Mouse (Mus musculus): Measurements from ENCODE around the gene Islr2.

The Islr2 gene

DNA sequence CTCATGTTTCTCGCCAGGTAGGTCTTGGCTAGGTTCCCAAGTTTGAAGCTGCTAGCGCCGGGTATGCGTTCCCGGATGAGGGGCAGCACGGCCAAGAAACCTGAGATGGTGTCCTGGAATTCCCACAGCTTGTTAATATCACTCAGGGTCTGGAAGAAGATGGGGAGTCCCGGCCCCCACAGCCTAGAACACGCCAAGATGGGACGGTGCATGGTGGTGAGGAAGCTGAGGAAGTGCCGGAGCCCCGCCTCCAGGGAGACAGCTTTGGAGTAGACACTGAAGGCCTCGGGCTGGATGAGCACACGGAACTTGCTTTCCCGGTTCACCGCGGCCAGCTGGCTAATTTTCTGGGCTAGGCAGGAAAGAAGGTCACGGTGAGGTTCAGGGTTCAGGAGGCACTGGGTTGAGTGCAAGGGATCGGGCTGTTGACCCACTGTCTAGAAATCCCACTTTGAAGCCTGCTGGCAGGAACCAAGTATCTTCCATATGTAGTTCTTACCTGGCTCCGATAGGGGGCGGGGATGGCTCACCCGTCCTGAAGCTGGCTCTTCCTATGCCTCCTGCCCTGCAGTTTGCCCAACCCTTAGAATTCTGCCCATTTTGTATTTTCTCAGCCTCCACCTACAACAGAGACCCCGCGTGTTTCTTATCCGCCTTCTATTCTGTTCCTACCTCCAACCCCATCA lies 16.2 kb upstream of the Islr2 start:
- DNase-seq, result peak; percentile 59 to 72

DNA sequence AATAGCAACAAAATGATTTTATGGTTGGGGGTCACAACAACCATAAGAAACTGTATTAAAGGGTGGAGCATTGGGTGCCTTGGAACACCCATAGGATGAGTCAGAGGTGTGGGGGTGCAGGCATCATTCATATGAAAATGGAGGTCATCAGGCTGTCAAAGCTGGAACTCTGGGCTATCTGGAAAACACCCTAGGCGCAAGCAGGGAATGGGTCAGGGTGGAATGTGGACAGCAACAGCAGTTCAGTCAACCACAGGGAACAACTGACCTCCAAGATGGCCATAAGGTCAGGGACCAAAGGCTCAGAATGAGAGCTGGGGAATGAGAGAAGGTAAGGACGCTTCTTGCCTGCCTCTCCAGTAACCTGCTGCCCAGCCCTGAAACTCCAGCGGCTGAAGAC lies 14.4 kb upstream of the Islr2 start:
- DNase-seq, result no peak

DNA sequence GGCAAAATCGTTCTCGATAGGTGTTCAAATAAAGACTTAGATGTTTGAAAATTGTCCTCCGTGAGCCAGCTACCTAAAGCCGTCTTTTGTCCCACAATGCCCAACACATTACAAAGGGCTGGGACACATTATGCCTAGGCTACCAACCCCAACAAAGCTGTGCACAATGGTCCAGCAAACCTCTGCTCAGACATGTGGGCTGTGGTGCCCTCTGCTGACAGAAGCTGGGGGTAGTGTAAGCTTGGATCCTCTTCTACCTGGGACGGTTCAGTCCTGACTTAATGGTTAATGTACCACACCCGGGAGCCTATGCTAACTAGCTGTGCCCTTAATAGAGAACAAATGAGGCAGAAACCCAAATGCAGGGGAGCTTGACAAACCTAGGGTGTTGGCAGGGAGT lies 12.3 kb upstream of the Islr2 start:
- peak; percentile 79 to 81 for DNase-seq

DNA sequence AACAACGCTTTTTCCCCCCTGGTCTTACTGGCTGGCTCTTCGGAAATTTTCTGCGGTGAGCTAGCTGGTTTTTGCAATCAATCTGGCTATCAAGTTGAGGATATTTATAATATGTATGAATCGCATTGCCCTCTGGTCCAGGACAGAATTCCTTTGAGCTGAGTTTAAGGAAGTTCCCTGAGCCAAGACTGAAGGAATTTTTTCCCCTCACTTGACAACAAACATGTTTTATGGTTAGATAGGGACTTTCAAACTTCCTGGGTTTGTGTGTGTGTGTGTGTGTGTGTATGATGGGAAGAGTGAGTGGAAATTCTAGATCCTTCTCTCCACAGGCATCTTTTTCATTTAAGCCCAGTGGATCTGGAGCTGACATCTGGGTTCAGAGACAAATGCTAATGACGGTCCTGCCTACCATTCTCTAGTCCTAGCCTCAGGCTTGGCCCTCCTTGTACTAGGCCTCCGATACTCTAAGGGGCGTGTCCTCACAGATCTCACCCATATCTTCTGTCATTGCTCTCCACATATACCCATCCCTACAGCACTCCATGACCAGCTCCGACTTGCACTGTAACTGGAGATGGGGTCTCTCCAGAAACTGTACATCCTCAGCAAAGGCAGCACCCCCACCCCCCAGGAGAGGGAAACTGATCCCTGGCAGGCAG lies 10.5 kb upstream of the Islr2 start:
- DNase-seq, result peak; percentile 55 to 62

GRCm38 (mm10) chr9:58213865-58214264 lies 9.7 kb upstream of the Islr2 start:
- DNase-seq, result peak; percentile 28 to 57

GRCm38 (mm10) chr9:58213377-58213776 lies 9.3 kb upstream of the Islr2 start:
- DNase-seq, result no peak

GRCm38 (mm10) chr9:58210304-58210627 lies 6.1 kb upstream of the Islr2 start:
- no peak for DNase-seq

GRCm38 (mm10) chr9:58209462-58210303 lies 5.6 kb upstream of the Islr2 start:
- DNase-seq, result no peak

DNA sequence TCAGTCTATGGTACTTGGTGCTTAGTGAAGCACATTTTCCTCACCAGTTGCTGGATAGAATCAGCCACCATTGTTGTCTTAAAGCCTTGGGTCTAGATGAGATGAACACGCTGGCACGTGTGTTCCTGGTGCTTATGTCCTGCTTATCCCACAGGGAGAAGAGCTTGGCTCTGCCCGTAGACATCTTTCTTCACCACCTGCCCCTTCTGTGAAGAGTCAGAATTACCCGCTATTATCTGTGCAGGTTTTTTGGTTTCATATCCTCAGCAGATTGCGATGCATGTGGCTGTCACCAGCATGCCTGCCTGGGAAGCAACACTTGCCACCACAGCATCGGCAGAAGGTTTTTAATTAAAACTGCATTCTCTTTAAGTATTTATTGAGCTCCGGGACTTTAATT lies 1.9 kb upstream of the Islr2 start:
- DNase-seq, result no peak

DNA sequence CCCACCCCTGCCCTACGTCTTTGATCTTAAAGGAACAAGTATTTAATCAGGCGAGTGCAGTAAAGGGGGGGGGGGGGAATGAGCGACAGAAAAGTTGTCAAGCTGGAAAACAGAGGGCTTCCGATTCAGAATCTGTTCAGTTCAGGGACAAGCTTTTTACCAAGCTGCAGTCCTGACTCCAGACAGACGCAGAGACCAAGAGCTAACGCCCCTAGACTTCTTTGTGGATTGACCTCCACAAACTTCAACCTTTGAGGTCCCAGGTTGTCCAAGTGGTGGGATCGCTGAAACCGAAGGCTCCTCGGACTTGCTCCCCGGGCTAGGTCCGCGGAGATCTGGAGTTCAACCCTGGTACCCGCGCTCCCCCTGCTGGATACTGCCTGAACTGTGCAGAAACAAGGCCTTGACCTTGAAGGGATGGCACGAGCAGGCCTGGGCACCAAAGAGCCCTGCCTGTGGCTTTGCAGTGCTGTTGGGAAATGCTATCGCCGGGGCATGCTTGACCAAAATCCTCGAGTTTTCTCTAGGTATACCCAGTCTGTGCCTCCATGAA lies 405 bp upstream of the Islr2 start:
- peak; percentile 96 to 98 for DNase-seq

DNA sequence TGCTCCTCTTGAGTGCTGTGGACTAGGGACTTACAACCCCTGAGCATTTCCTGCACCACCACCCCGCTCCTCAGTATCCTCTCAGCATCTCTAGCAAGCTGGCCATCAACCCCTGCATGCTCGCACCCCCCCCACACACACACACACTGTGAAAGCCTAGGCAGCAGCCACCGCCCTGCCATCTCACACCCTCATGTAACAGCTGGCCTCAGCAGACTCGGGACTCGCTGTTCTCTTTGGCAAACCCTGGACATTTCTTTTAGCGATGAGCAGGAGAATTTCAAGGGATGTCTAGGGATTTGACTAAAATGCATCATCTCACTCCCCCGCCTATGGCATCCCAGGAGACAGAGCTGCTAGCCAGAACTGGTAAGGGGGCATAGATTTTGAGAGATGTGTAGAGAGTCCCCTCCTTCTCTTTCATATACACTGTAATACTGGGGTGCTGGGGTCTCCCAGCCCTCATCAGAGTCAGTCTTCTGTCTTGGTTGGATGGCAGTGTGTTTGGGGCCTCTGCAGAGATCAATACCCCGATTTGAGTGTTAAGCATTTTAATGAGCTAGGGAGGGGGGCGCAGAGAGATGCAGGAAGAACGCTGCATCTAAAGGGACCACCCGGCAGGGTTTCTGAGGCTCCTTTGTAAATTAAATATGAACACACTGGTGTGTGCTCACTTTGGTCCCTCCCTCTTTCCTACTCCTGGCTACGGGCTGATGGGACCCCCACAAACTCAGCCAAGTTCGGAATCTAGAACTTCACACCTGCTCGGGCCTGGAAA lies 1.3 kb downstream of the Islr2 start:
- DNase-seq, result no peak

GRCm38 (mm10) chr9:58201861-58202549 lies 2.1 kb downstream of the Islr2 start:
- DNase-seq, result no peak

GRCm38 (mm10) chr9:58201091-58201842 lies 2.9 kb downstream of the Islr2 start:
- no peak for DNase-seq

GRCm38 (mm10) chr9:58200270-58201090 lies 3.6 kb downstream of the Islr2 start:
- no peak for DNase-seq

DNA sequence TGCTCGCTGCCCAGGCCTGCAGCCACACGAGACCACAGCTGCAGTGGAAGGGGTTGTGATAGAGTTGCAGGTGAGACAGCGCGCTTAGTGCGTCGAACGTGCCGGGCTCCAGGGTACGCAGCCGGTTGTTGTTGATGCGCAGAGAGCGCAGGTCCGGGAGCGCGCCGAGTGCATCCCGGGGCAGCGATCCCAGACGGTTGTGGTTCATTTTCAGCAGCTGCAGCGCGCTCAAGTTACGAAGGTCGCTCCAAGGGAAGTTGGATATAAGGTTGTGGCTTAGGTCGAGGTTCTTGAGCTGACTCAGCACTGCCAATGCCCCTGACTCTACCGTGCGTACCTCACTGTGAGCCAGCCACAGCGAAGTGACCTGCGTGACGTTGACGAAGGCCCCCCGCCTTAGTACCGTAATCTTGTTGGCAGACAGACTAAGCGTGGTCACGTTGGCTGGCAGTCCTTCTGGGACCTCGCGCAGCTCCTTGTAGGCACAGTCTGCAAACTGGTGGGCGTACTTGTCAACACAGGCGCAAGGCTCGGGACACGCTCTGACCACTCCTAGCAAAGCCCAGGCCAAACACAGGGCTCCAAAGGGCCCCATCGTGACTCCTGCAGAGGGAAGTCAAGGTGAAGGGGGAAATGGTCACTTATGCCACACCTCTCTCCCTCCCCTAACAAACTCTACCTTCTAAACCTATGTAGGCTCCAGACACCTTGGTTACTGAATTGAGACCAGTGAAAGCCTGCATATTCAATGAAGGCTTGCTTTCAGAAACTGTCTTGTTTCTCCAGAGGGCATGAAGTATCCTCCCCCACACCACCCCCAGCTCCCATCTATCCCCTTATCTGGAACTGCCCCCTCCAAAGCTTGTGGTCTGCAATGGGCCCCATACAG lies 4.5 kb downstream of the Islr2 start:
- DNase-seq, result peak in 1 of 2 experiments; percentile 54

GRCm38 (mm10) chr9:58198801-58199371 lies 5.2 kb downstream of the Islr2 start:
- DNase-seq, result no peak

- peak; percentile 78 to 81 for DNase-seq
Observed at GRCm38 (mm10) chr9:58197781-58198701, 6.1 kb downstream of the Islr2 start.
